Mouse (Mus musculus): Measurements from ENCODE around the gene Olfr480. TPM values are rescaled to one million over a fixed set of nuclear protein-coding genes. Genes with fewer than 3 reads are reported as not detected.

The Olfr480 gene
- total RNA-seq (2015) (not detected in 2 replicates), total RNA-seq (2017) (not detected in 2 replicates)

DNA sequence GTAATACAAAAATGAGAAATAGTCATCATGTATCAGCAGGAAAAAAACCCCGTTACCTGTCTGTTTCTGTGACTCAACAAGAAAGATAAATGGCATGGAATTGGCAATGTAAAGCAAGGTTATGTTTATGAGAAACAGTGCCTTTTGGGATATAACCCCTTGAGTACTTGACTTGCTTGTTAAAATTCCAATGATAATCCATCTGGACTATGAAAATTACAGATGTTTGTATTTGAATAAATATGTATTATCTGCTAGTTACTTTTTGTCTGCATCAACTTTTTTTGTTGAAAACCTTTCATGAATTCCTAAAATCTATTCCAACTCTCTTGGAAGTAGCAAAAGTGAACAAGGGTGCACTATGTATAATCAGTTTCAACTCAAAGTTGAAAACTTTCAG, at the start of gene Olfr480:
Olfr480 (minus strand) TSS at position 101 of the 400 bp plus-strand sequence.
- ATAC-seq (replicated peaks; ENCODE audit: poor library complexity): no peak

DNA sequence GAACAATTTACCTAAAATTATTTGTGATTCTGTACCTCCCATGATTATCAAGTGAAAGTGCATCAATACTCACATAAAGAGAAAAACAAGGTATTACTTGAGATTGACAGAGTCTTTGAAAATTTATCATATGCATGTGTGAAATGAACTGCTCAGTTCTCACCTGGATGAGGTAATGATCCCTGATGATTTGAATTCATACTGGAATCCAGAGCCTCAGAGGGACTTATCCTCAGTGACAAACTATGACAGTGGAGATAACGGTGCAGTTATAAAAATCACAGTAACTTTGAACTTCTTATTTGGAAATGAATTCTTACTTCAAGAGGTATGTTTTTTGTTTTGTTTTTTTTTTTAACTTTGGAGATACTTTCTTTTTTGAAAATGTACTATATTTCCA, 33.4 kb upstream of the Olfr480 start, which contains the start of gene Olfr483:
Olfr483 (plus strand) TSS at position 301 of the 400 bp plus-strand sequence.
- no peak for ATAC-seq (replicated peaks; ENCODE audit: poor library complexity)

DNA sequence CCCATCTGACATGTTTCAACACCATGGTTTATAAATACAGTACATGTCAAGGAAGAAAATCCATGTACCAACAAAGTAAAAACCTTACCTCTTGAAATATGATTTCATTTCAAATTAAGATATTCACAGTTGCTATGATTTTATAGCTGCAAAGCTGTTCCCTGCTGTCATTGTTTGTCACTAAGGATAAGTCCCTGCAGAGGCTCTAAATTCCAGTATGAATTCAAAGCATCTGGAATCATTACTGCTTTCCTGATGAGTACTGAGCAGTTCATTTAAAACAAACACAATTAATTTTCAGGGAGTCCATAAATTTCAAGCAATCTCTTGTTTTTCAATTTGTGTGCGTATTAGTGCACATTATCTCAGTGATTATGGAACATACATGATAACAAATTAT, 30.3 kb upstream of the Olfr480 start, which contains the start of gene Olfr482:
Olfr482 (minus strand) TSS at position 101 of the 400 bp plus-strand sequence.
- no peak for ATAC-seq (replicated peaks; ENCODE audit: poor library complexity)

DNA sequence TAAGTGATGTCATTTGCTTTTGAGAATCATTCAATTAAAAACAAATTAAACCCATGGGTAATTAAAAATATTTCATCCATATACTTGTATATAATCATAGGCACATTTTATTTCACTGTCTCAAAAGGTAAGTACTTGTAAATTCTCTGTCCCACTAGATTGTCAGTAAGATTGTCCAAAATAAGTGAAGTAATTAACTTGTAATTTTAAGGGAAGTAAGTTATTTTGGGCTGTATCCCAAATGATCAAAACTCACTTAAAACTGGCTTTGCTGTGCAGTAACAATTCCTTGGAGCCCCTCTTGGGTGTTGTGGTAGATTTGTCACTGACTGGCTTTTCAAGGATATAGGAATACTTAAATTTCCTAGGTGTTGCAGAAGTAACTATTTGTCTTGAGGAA, 12.4 kb upstream of the Olfr480 start, which contains the start of gene Olfr481:
Olfr481 (plus strand) TSS at position 301 of the 400 bp plus-strand sequence.
- ATAC-seq (replicated peaks; ENCODE audit: poor library complexity): no peak

DNA sequence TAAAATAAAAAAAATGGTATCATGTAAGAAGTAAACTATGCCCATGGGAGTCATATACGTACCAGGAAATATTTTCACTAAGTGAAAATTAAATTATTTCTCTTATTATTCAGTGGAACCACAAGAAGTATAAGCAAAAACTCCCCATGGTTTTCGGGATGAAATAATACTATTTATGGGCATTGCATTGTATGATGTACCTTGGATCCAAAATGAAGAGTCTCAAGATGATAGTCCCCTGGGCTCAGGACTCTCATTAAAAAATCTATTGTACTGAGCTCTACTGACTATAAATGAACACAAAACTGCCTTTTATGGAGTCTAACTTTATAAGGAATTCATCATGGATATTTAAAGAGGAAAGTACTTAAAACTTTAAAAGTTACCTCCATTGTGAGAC, 16.8 kb downstream of the Olfr480 start, which contains the start of gene Olfr479:
Olfr479 (plus strand) TSS at position 301 of the 400 bp plus-strand sequence.
- no peak for ATAC-seq (replicated peaks; ENCODE audit: poor library complexity)

DNA sequence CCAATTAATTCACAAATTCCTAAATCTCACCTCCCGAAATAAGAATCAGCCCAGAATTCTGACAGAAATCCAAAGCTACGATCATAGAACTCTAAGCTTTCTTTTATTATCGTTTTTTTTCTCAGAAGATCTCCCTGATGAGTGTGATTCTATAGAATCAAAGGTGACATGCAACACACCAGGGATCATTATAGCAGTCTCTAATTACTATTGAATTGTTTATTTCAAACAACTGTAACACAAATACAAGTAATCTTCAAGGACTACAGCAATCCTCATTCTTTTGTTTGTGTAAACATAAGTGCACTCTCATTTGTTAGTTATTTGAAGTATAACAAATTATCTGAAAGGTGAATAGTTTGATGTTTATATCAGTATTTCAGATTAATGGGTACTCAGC, 33.3 kb downstream of the Olfr480 start, which contains the start of gene Olfr478:
Olfr478 (minus strand) TSS at position 101 of the 400 bp plus-strand sequence.
- no peak for ATAC-seq (replicated peaks; ENCODE audit: poor library complexity)

Other genes starting within 250 kb of the Olfr480 start
- gene Olfr469, start 241.8 kb downstream of the Olfr480 start, total RNA-seq (2015): not detected in 2 replicates
- not detected in 2 replicates for gene Olfr469, start 241.8 kb downstream of the Olfr480 start, total RNA-seq (2017)
- not detected in 2 replicates for gene Olfr470, start 219.9 kb downstream of the Olfr480 start, total RNA-seq (2015)
- not detected in 2 replicates for gene Olfr470, start 219.9 kb downstream of the Olfr480 start, total RNA-seq (2017)
- gene Olfr472, start 169.4 kb downstream of the Olfr480 start, total RNA-seq (2015): not detected in 2 replicates
- not detected in 2 replicates for gene Olfr472, start 169.4 kb downstream of the Olfr480 start, total RNA-seq (2017)
- gene Olfr473, start 136.9 kb downstream of the Olfr480 start, total RNA-seq (2015): not detected in 2 replicates
- gene Olfr473, start 136.9 kb downstream of the Olfr480 start, total RNA-seq (2017): not detected in 2 replicates
- not detected in 2 replicates for gene Olfr474, start 112.7 kb downstream of the Olfr480 start, total RNA-seq (2015)
- gene Olfr474, start 112.7 kb downstream of the Olfr480 start, total RNA-seq (2017): not detected in 2 replicates
- not detected in 2 replicates for gene Olfr476, start 102.5 kb downstream of the Olfr480 start, total RNA-seq (2015)
- not detected in 2 replicates for gene Olfr476, start 102.5 kb downstream of the Olfr480 start, total RNA-seq (2017)
- not detected in 2 replicates for gene Olfr477, start 80.7 kb downstream of the Olfr480 start, total RNA-seq (2015)
- gene Olfr477, start 80.7 kb downstream of the Olfr480 start, total RNA-seq (2017): not detected in 2 replicates
- not detected in 2 replicates for gene Olfr478, start 33.4 kb downstream of the Olfr480 start, total RNA-seq (2015)
- gene Olfr478, start 33.4 kb downstream of the Olfr480 start, total RNA-seq (2017): not detected in 2 replicates
- gene Olfr479, start 16.7 kb downstream of the Olfr480 start, total RNA-seq (2015): not detected in 2 replicates
- not detected in 2 replicates for gene Olfr479, start 16.7 kb downstream of the Olfr480 start, total RNA-seq (2017)
- gene Olfr481, start 12.5 kb upstream of the Olfr480 start, total RNA-seq (2015): not detected in 2 replicates
- gene Olfr481, start 12.5 kb upstream of the Olfr480 start, total RNA-seq (2017): not detected in 2 replicates
- not detected in 2 replicates for gene Olfr482, start 30.2 kb upstream of the Olfr480 start, total RNA-seq (2015)
- 0.04 TPM in 1 of 2 replicates, not detected in the other for gene Olfr482, start 30.2 kb upstream of the Olfr480 start, total RNA-seq (2017)
- gene Olfr483, start 33.5 kb upstream of the Olfr480 start, total RNA-seq (2015): not detected in 2 replicates
- gene Olfr483, start 33.5 kb upstream of the Olfr480 start, total RNA-seq (2017): not detected in 2 replicates
- gene Olfr484, start 60.1 kb upstream of the Olfr480 start, total RNA-seq (2015): not detected in 2 replicates
- not detected in 2 replicates for gene Olfr484, start 60.1 kb upstream of the Olfr480 start, total RNA-seq (2017)
- not detected in 2 replicates for gene Olfr485, start 92.5 kb upstream of the Olfr480 start, total RNA-seq (2015)
- gene Olfr485, start 92.5 kb upstream of the Olfr480 start, total RNA-seq (2017): not detected in 2 replicates
- gene Olfr486, start 105.4 kb upstream of the Olfr480 start, total RNA-seq (2015): not detected in 2 replicates
- not detected in 2 replicates for gene Olfr486, start 105.4 kb upstream of the Olfr480 start, total RNA-seq (2017)
- gene Olfr487, start 147.3 kb upstream of the Olfr480 start, total RNA-seq (2015): not detected in 2 replicates
- gene Olfr487, start 147.3 kb upstream of the Olfr480 start, total RNA-seq (2017): not detected in 2 replicates
- not detected in 2 replicates for gene Olfr488, start 191.0 kb upstream of the Olfr480 start, total RNA-seq (2015)
- not detected in 2 replicates for gene Olfr488, start 191.0 kb upstream of the Olfr480 start, total RNA-seq (2017)
- not detected in 2 replicates for gene Olfr490, start 221.6 kb upstream of the Olfr480 start, total RNA-seq (2015)
- not detected in 2 replicates for gene Olfr490, start 221.6 kb upstream of the Olfr480 start, total RNA-seq (2017)
- not detected in 2 replicates for gene Olfr491, start 246.1 kb upstream of the Olfr480 start, total RNA-seq (2015)
- gene Olfr491, start 246.1 kb upstream of the Olfr480 start, total RNA-seq (2017): not detected in 2 replicates